Mouse (Mus musculus) midbrain, embryonic 15.5 days (tissue): Measurements from ENCODE around the gene Klhdc4. TPM values are rescaled to one million over a fixed set of nuclear protein-coding genes. Genes with fewer than 3 reads are reported as not detected.

Experiments
- ATAC-seq: fragments of 200-750 bp; cut with Nextera tagmentation; replicated peaks from 2 replicates; pipeline ENCODE4 v1.8.0; 2017; ENCODE audit warnings: moderate TSS enrichment
- H3K27ac ChIP-seq: fragments of 300-500 bp; sonication (generic); 2 replicates; pipeline ENCODE4 v1.5.1; 2015; ENCODE audit warnings: mild to moderate bottlenecking, inconsistent platforms
- H3K27me3 ChIP-seq: fragments of 300-500 bp; sonication (generic); replicated peaks from 2 replicates; pipeline ENCODE4 v1.6.1; 2015; ENCODE audit warnings: inconsistent platforms
- H3K36me3 ChIP-seq: fragments of 300-500 bp; sonication (generic); replicated peaks from 2 replicates; pipeline ENCODE4 v1.6.1; 2015; ENCODE audit warnings: inconsistent platforms
- H3K4me1 ChIP-seq: fragments of 300-500 bp; sonication (generic); 2 replicates; pipeline ENCODE4 v1.6.1; 2015; ENCODE audit warnings: inconsistent platforms
- H3K4me2 ChIP-seq: fragments of 300-500 bp; sonication (generic); 2 replicates; pipeline ENCODE4 v1.6.1; 2015; ENCODE audit warnings: inconsistent platforms, mild to moderate bottlenecking, moderate library complexity
- H3K4me3 ChIP-seq: fragments of 300-500 bp; sonication (generic); 2 replicates; pipeline ENCODE4 v1.5.1; 2015; ENCODE audit warnings: mild to moderate bottlenecking, inconsistent platforms
- H3K9ac ChIP-seq: fragments of 300-500 bp; sonication (generic); 2 replicates; pipeline ENCODE4 v1.6.1; 2015; ENCODE audit warnings: mild to moderate bottlenecking, inconsistent platforms
- H3K9me3 ChIP-seq: fragments of 300-500 bp; sonication (generic); 2 replicates; pipeline ENCODE4 v1.6.1; 2016; ENCODE audit warnings: inconsistent platforms
- WGBS: fragments of 180-500 bp; shearing (Covaris S2); methylation state at CpG from one replicate; pipeline ENCODE4 v1.1.7; 2015; ENCODE audit warnings: mixed read lengths; 5-methylcytosine and 5-hydroxymethylcytosine counted together
- polyA plus RNA-seq: library from polyadenylated mRNA; unstranded; fragments of >200 nt; fragmentation: Nextera tagmentation; extraction: Ambion mirVana; gene quantifications from 2 replicates; pipeline ENCODE4 v1.2.1, GENCODE M21; 2015

Klhdc4 gene
- polyA plus RNA-seq, 1 experiment from 2014 or later: 52.3 TPM

DNA sequence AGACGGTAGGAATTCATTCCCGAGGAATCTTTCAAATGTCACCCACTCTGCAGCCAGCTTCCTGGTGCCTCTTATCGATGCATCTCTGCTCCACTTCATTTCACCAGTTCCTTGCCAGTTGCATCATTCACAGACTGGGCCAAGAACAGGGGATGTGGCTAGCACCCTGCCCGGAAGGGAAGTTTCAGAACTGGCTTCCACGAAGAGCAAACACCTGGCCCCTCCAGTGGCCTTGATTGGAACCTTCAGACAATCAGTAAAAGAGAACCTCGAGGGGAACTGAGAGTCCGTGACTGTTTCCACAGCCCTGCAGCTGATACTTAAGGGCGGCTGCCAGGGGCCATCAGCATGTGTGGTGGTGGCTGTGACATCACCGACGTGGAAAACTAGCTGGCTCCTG, 19.1 kb upstream of the Klhdc4 start:
- H3K4me2 ChIP-seq: no peak overlapping the region
- ATAC-seq: no peak
- 71% methylated on average over 10 of the region's 10 CpGs for WGBS

DNA sequence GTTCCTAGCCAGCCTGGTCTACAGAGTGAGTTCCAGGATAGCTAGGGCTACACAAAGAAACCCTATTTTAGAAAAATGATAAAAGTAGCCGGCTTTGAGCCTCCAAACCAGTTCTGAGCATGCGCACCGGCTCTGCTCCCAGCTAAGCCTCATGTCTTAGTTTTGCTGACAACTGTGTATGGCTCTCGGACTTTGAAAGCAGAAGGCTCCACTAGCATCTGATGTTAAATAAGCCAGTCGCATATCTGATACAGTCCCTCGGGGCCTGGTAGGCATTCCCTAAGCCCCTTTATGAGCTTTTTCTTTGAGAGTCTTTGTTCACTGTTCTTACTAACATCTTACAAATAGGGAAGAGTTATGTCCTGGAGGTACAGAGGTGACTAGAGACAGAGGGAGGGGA, 18.6 kb upstream of the Klhdc4 start:
- Histone ChIP-seq H3K9ac (no peak overlapping the region), H3K36me3 (no peaks in the 10 kb centered on the region), H3K4me2 (no peak overlapping the region), H3K4me3 (no peak overlapping the region), H3K27ac (no peak overlapping the region), H3K9me3 (no peaks in the 10 kb centered on the region), H3K4me1 (peaks cover 10% of the 10 kb centered on the region), H3K27me3 (no peaks in the 10 kb centered on the region)
- no peak for ATAC-seq
- WGBS: 71% methylated on average over 6 of the region's 6 CpGs

More for the DNA sequence above, 19.1 kb upstream of the Klhdc4 start:
- Histone ChIP-seq H3K9me3 (no peaks in the 10 kb centered on the region), H3K36me3 (no peaks in the 10 kb centered on the region), H3K27me3 (no peaks in the 10 kb centered on the region), H3K4me3 (no peak overlapping the region), H3K9ac (no peak overlapping the region), H3K4me1 (peaks cover 10% of the 10 kb centered on the region), H3K27ac (no peak overlapping the region)

DNA sequence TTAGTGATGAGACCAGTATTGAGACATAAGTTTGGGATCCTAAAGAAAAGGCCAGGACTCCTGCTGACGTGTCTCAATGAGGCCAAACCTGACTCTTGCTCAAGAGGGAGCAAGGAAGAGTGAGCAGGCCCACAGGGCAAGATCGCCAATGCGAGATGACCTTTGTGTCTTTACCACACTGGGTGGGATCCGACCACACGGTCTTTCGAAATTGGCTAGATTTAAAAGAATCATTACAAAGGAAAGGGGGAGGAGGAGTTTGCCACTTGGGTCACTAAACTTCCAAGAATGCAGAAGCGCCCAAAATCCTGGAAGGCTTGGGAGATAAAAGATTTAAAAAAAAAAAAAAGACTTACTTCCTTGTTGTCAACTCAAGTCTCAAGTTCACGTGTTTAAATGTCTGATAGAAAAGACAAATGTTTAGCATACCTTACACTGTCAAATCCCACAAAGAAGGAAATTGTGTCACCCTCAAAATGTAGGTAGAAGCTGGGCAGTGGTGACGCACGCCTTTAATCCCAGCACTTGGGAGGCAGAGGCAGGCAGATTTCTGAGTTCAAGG, 18.0 kb upstream of the Klhdc4 start:
- ATAC-seq: no peak
- H3K4me3 ChIP-seq: no peak overlapping the region
- H3K9ac ChIP-seq: no peak overlapping the region
- no peaks in the 10 kb centered on the region for H3K36me3 ChIP-seq
- peaks cover 10% of the 10 kb centered on the region for H3K4me1 ChIP-seq
- H3K4me2 ChIP-seq: no peak overlapping the region
- no peaks in the 10 kb centered on the region for H3K9me3 ChIP-seq
- H3K27ac ChIP-seq: no peak overlapping the region
- WGBS: 61% methylated on average over 10 of the region's 10 CpGs
- H3K27me3 ChIP-seq: no peaks in the 10 kb centered on the region

DNA sequence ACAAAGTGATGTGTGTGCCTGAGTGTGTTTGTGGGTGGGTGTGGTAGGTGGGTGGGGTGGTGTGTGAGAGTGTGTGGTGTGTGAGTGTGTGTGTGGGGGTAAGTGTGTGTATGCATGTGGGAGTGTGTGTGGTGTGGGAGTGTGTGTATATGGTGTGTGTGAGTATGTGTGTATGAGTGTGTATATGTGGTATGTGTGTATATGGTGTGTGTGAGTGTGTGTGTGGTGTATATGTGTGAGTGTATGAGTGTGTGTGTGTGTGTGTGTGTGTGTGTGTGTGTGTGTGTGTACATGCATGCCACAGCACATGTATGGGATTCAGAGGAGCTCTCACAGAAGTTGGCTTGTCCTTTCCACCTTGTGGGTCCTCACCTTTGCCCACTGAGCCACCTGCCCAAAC, 17.4 kb upstream of the Klhdc4 start:
- no peaks in the 10 kb centered on the region for H3K9me3 ChIP-seq
- peaks cover 10% of the 10 kb centered on the region for H3K4me1 ChIP-seq
- H3K4me3 ChIP-seq: no peak overlapping the region
- H3K36me3 ChIP-seq: no peaks in the 10 kb centered on the region
- no peak overlapping the region for H3K4me2 ChIP-seq
- no peaks in the 10 kb centered on the region for H3K27me3 ChIP-seq
- ATAC-seq: no peak
- no peak overlapping the region for H3K27ac ChIP-seq
- no peak overlapping the region for H3K9ac ChIP-seq

DNA sequence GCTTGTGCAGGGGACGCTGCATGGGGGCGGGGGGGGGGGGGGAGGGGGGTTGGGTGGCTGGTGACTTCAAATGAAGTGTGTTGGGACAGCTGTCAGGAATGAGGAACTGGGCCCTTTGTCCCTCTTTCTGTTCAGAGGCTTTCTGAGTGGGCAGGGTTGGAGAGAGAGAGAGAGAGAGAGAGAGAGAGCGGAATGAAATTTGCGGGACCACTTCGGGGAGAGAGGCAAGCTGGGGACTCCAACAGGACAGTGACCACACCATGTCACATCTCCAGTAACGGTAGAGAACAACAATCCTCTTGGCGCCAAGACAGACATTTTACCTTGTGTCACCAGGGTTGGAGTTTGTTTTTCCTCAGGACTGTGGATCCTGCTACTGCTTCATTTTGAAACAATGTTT, 15.4 kb upstream of the Klhdc4 start:
- H3K27ac ChIP-seq: no peak overlapping the region
- no peak overlapping the region for H3K9ac ChIP-seq
- no peaks in the 10 kb centered on the region for H3K9me3 ChIP-seq
- WGBS: 41% methylated on average over 7 of the region's 7 CpGs
- ATAC-seq: no peak
- H3K4me1 ChIP-seq: no peaks in the 10 kb centered on the region
- H3K36me3 ChIP-seq: no peaks in the 10 kb centered on the region
- no peak overlapping the region for H3K4me2 ChIP-seq
- H3K4me3 ChIP-seq: no peak overlapping the region
- no peaks in the 10 kb centered on the region for H3K27me3 ChIP-seq

DNA sequence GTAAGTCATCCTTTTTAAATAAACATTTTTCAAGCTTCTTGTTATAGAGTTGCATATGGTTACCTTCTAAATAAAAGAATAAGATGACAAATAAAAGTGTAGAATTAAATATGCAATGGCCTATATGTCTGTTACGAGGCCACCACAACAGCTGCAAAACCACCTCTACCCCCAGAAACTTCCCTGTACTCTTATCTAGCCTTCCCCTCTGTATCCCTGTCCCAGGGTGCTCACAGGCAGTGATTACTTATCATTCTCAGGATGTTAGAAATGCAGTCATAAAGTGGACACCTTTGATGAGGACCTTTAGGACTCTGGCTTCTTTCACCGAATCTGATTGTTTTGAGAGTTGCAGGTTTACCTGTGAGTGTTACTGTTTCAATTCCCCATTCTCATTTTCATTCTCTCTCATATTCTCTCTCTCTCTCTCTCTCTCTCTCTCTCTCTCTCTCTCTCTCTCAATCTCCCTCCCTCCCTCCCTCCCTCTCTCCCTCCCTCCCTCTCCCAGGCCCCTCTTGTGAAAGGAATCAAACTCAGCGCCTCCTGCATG, 13.9 kb upstream of the Klhdc4 start:
- Histone ChIP-seq H3K36me3 (no peaks in the 10 kb centered on the region), H3K4me2 (no peak overlapping the region), H3K4me3 (no peak overlapping the region), H3K9ac (no peak overlapping the region), H3K27ac (no peak overlapping the region), H3K9me3 (no peaks in the 10 kb centered on the region), H3K27me3 (no peaks in the 10 kb centered on the region), H3K4me1 (no peaks in the 10 kb centered on the region)
- WGBS: 78% methylated on average over 3 of the region's 3 CpGs
- no peak for ATAC-seq

DNA sequence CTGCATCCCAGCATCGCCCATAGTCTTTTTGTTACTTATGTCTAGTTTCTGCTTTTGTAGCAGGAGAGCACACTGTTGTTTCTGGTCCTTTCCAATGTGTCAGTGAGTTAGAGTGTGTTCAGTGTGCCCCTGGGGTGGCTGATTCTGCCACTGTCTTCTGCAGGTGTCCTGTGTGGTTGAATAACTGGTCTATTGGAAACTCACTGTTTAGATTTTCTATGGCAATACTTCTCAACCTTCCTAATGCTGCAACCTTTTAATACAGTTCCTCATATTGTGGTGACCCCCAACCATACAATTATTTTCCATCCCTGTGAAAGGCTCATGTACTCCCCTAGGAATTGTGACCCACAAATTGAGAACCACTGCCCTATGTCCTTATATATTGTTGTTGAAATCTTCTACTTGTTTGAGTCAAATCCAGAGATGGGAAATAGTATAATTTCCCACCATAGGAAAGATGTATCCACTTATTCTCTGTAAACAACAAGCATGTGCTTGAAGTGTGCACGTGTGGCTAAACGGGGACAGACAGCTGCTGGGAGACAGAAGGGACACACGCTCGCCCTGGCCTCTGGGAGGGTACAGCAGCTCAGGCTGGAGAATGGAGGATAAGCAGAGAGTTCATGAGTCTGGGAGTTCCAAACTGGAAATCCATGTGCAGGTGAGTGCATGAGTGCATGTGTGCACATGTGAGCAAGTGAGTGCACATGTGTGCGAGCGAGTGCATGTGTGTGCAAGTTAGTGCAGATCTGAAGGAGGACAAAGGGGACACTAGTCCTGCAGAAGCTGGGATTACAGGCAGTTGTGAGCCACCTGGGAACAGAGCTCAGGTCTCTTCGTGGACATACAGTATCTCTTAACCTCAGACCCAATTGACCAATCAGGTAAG, 12.9 kb upstream of the Klhdc4 start:
- no peak overlapping the region for H3K9ac ChIP-seq
- no peak overlapping the region for H3K4me2 ChIP-seq
- no peaks in the 10 kb centered on the region for H3K4me1 ChIP-seq
- no peak overlapping the region for H3K4me3 ChIP-seq
- no peaks in the 10 kb centered on the region for H3K27me3 ChIP-seq
- no peak overlapping the region for H3K27ac ChIP-seq
- no peaks in the 10 kb centered on the region for H3K9me3 ChIP-seq
- no peaks in the 10 kb centered on the region for H3K36me3 ChIP-seq
- no peak for ATAC-seq
- 84% methylated on average over 8 of the region's 8 CpGs for WGBS

DNA sequence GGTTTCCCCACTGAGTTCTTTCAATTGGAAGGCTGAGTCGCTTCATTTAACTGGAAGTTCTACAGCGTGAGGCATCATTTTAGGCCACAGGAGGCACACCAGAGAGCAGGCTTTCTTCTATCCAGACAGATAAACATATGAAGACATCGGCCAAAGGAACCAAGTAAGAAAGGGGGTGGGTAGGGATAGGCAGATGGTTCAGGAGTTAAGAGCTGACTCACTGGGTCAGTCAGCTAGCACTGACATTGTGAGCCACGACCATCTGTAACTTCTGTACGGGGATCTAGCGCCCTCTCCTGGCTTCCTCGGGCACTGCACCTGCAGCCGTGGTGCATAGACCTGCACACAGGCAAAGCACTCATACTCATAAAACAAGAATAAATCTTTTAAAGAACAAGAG, 11.9 kb upstream of the Klhdc4 start:
- Histone ChIP-seq H3K4me1 (no peaks in the 10 kb centered on the region), H3K4me3 (no peak overlapping the region), H3K27me3 (no peaks in the 10 kb centered on the region), H3K9ac (no peak overlapping the region), H3K36me3 (no peaks in the 10 kb centered on the region), H3K4me2 (no peak overlapping the region), H3K27ac (no peak overlapping the region), H3K9me3 (no peaks in the 10 kb centered on the region)
- no peak for ATAC-seq
- 49% methylated on average over 8 of the region's 8 CpGs for WGBS

DNA sequence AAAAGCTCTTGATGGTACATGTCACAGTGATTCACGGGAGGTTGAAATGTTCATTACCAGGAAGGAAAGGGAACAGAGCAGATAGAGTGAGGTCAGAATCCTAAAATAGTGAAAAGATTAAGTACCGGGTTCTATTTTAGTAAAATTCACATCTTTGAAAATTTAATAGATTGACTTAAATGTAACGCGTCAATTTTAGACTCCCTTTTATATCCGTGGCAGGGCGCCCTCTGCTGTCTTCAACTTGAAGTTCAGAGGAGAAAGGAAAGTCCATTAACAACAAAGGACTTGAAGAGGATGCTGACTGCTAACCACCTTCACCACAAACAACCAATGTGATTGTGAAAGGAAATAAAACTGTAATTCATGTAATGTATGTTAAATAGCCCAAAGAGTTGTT, 3.1 kb upstream of the Klhdc4 start:
- ATAC-seq: no peak
- H3K36me3 ChIP-seq: no peaks in the 10 kb centered on the region
- H3K4me2 ChIP-seq: no peak overlapping the region
- no peak overlapping the region for H3K9ac ChIP-seq
- no peak overlapping the region for H3K4me3 ChIP-seq
- no peaks in the 10 kb centered on the region for H3K9me3 ChIP-seq
- H3K27ac ChIP-seq: no peak overlapping the region
- 19% methylated on average over 6 of the region's 6 CpGs for WGBS
- peaks cover 22% of the 10 kb centered on the region for H3K4me1 ChIP-seq
- no peaks in the 10 kb centered on the region for H3K27me3 ChIP-seq

DNA sequence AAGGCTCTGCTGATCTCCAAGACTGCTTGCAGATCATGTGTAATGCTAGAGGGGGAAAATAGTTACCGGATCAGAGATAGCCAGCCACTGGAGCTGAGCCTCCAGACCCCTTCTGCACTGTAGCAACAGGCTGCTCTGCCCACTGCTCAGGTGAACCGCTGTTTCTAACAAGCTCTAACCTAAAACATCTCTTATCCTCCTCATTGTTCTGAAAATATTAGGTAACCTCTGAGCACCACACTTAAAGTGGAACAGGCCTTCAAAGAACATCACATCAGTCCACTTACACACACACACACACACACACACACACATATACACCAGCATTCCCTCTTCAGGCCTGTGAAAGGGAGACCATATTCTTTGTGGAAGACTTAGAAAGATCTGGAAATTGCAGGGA, 2.7 kb upstream of the Klhdc4 start:
- H3K36me3 ChIP-seq: no peaks in the 10 kb centered on the region
- H3K9me3 ChIP-seq: no peaks in the 10 kb centered on the region
- 73% methylated on average over 2 of the region's 2 CpGs for WGBS
- peaks cover 22% of the 10 kb centered on the region for H3K4me1 ChIP-seq
- H3K4me2 ChIP-seq: no peak overlapping the region
- no peak overlapping the region for H3K9ac ChIP-seq
- no peaks in the 10 kb centered on the region for H3K27me3 ChIP-seq
- H3K27ac ChIP-seq: no peak overlapping the region
- ATAC-seq: no peak
- H3K4me3 ChIP-seq: no peak overlapping the region

DNA sequence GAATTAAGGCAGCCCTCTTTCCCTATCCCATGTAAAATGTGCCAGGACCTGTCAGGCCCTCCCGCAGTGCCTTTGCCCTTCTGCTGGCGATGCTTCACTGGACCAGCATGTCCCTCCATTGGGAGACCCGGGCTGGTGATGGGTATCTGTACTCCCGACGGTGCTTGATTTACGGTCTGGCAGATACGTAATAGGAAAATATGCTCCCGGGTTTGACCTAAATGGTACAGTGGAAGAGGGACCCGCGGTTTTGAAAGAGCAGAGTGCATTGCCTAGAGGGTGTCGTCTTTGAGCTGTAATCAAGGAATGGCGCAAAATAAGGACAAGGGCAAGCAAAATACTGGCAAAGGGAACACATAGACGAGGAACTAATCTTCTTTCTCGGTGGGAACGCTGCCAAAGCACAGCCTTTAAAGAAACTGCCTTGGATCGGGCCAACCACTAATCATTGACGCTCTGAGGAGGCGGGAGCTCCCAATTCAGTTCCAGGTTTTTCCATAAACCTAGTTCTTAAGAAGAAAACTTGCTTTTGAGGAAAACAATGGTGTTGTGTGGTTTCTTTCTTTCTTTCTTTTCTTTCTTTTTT, 501 bp upstream of the Klhdc4 start:
- 16% methylated on average over 18 of the region's 18 CpGs for WGBS
- no peaks in the 10 kb centered on the region for H3K36me3 ChIP-seq
- peak overlapping the region; percentile 85 for H3K27ac ChIP-seq
- H3K4me3 ChIP-seq: peak overlapping the region; percentile 59
- H3K27me3 ChIP-seq: no peaks in the 10 kb centered on the region
- peaks cover 22% of the 10 kb centered on the region for H3K4me1 ChIP-seq
- H3K4me2 ChIP-seq: peak overlapping the region; percentile 79
- ATAC-seq: peak; percentile 81
- H3K9me3 ChIP-seq: no peaks in the 10 kb centered on the region
- H3K9ac ChIP-seq: peak overlapping the region; percentile 67

DNA sequence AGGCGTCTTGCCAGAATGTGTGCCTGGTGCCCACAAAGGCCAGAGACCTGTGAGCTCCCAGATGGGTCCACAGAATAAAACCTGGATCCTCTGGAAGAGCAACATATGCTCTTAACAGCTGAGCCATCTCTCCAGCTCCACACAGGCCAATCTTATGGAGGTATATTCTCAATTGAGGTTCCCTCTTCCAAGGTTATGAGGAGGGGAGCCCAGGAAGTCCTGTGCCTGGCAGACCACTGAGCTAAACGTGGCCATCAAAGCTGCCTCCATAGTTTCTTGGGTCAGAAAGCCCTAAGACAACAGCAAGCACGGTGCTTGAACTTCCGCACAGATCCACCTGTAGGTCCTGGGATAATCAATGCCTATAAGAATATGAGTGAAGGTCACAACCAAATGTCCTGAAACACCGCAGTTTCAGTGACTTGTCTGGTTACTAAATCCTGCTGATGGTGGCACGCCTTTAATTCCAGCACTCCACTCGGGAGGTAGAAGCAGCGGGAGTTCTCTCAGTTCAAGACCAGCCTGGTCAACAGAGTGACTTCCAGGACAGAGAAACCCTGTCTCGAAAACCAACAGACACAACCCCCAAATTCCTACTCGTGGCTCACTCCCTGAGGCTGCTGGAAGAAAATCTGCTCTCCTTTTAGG, 869 bp downstream of the Klhdc4 start:
- Histone ChIP-seq H3K4me1 (peaks cover 22% of the 10 kb centered on the region), H3K27ac (no peak overlapping the region), H3K4me3 (peak overlapping the region; percentile 59), H3K9ac (peak overlapping the region; percentile 59), H3K4me2 (peak overlapping the region; percentile 79), H3K9me3 (no peaks in the 10 kb centered on the region), H3K36me3 (no peaks in the 10 kb centered on the region), H3K27me3 (no peaks in the 10 kb centered on the region)
- 36% methylated on average over 10 of the region's 10 CpGs for WGBS
- no peak for ATAC-seq
